Mouse (Mus musculus) forebrain, embryonic 11.5 days (tissue): ENCODE measurements around the gene Gm20532. TPM values are rescaled to one million over a fixed set of nuclear protein-coding genes. Genes with fewer than 3 reads are reported as not detected.

ENCODE experiments used
- ATAC-seq: fragments of 200-750 bp; cut with Nextera tagmentation; replicated peaks from 2 replicates; pipeline ENCODE4 v1.8.0; 2017; ENCODE audit warnings: moderate TSS enrichment; ENCODE audit not compliant: low FRiP score
- DNase-seq: peaks from one replicate; pipeline ENCODE4 v3.0.0-alpha.2; 2017; ENCODE audit warnings: low spot score
- H3K27ac ChIP-seq: fragments of 300-500 bp; sonication (generic); 2 replicates; pipeline ENCODE4 v1.5.1; 2014; ENCODE audit warnings: low read depth, low read length
- H3K27me3 ChIP-seq: fragments of 300-500 bp; sonication (generic); 2 replicates; pipeline ENCODE4 v1.6.1; 2014; ENCODE audit warnings: mild to moderate bottlenecking, low read length, mixed read lengths; ENCODE audit not compliant: control insufficient read depth, insufficient read depth
- H3K36me3 ChIP-seq: fragments of 300-500 bp; sonication (generic); 2 replicates; pipeline ENCODE4 v1.6.1; 2014; ENCODE audit warnings: mild to moderate bottlenecking, low read length, moderate library complexity, mixed read lengths; ENCODE audit not compliant: control insufficient read depth, insufficient read depth
- H3K4me1 ChIP-seq: fragments of 300-500 bp; sonication (generic); replicated peaks from 2 replicates; pipeline ENCODE4 v1.6.1; 2014; ENCODE audit warnings: low read length, mixed read lengths; ENCODE audit not compliant: control insufficient read depth, insufficient read depth
- H3K4me2 ChIP-seq: fragments of 300-500 bp; sonication (generic); 2 replicates; pipeline ENCODE4 v1.6.1; 2014; ENCODE audit warnings: low read depth, mild to moderate bottlenecking, low read length, moderate library complexity, mixed read lengths; ENCODE audit not compliant: severe bottlenecking
- H3K4me3 ChIP-seq: fragments of 300-500 bp; sonication (generic); 2 replicates; pipeline ENCODE4 v1.5.1; 2014; ENCODE audit warnings: low read depth, low read length
- H3K9ac ChIP-seq: fragments of 300-500 bp; sonication (generic); 2 replicates; pipeline ENCODE4 v1.6.1; 2014; ENCODE audit warnings: low read length
- H3K9me3 ChIP-seq: fragments of 300-500 bp; sonication (generic); 2 replicates; pipeline ENCODE4 v1.6.1; 2016; ENCODE audit warnings: low read length, mixed read lengths; ENCODE audit not compliant: control insufficient read depth
- WGBS: fragments of 180-500 bp; shearing (Covaris S2); extraction: QIAGEN DNeasy Blood & Tissue Kit; methylation state at CpG from one replicate; pipeline ENCODE4 v1.1.7; 2014; 5-methylcytosine and 5-hydroxymethylcytosine counted together
- polyA plus RNA-seq: library from polyadenylated mRNA; unstranded; fragments of >200 nt; fragmentation: Nextera tagmentation; extraction: Ambion mirVana; gene quantifications from 2 replicates; pipeline ENCODE4 v1.2.1, GENCODE M21; 2014

Gm20532 gene
- polyA plus RNA-seq, 1 experiment from 2014 or later: not detected

DNA sequence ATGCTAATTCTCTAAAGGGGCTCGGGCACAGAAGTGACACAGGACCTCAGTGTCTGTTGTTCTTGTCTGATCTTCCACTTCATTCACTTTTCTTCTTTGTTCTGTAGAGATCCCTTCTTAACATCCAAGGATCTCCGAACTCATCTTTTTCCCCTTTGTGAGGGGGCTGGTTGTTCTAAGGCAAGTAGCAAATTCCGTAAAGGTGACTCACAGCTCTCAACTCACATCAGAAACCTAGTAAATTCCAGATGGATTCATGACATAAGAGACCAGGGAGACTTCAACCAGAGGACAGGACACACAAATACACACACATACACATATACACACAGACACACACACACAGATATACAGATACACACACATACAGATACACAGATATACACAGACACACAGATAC is 24.1 kb downstream of the Gm20532 start:
- H3K4me2 ChIP-seq: no peak overlapping the region
- no peaks in the 10 kb centered on the region for H3K27me3 ChIP-seq
- H3K4me1 ChIP-seq: no peaks in the 10 kb centered on the region
- no peak overlapping the region for H3K27ac ChIP-seq
- 63% methylated on average over 3 of the region's 3 CpGs for WGBS
- no peak overlapping the region for H3K9ac ChIP-seq
- DNase-seq: no peak
- no peaks in the 10 kb centered on the region for H3K9me3 ChIP-seq
- H3K4me3 ChIP-seq: no peak overlapping the region
- H3K36me3 ChIP-seq: no peaks in the 10 kb centered on the region
- no peak for ATAC-seq

DNA sequence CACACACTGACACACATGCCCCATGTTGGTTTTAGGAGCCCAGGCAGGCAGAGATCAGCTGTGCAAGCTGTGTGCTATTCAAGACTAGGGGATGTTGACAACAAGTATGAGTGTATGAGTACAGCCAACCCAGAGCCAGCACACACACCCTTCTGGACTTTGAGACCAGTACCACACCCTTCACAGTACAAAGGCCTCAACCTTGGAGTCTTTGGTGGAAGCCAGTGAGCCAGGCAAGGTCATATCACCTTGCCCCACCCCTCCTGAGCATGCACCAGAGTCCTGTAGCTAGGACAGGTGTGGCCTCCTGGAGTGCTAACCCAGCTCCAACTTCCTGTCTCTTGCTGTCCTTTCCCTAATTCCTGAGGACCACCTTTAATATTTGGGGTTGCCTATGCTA is 24.6 kb downstream of the Gm20532 start:
- no peaks in the 10 kb centered on the region for H3K9me3 ChIP-seq
- H3K9ac ChIP-seq: no peak overlapping the region
- no peak for ATAC-seq
- no peak overlapping the region for H3K4me3 ChIP-seq
- no peak for DNase-seq
- no peaks in the 10 kb centered on the region for H3K27me3 ChIP-seq
- H3K27ac ChIP-seq: no peak overlapping the region
- no peaks in the 10 kb centered on the region for H3K4me1 ChIP-seq
- no peak overlapping the region for H3K4me2 ChIP-seq
- H3K36me3 ChIP-seq: no peaks in the 10 kb centered on the region

DNA sequence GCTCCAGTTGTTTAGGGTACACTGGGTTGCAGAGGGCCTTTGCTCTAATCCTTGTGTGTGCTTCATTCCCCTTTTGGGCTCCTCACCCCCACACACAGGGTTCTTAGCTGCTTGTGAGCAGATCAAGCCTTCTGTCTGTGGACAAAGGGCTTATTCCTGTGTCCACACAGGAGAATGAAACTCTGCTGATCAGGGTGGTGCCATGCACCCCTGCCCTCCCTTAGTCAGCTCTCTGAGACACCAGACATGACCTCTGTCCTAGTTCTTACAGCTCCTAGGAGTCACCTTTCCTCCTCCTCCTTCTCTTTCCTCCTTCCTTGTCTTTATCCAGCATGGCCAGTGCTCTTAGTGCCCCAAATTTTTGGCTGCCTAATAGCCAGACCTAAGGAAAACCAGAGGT is 25.5 kb downstream of the Gm20532 start:
- H3K4me2 ChIP-seq: no peak overlapping the region
- H3K36me3 ChIP-seq: no peaks in the 10 kb centered on the region
- no peak overlapping the region for H3K9ac ChIP-seq
- H3K4me1 ChIP-seq: no peaks in the 10 kb centered on the region
- no peak for DNase-seq
- H3K4me3 ChIP-seq: no peak overlapping the region
- no peaks in the 10 kb centered on the region for H3K9me3 ChIP-seq
- no peaks in the 10 kb centered on the region for H3K27me3 ChIP-seq
- ATAC-seq: no peak
- H3K27ac ChIP-seq: no peak overlapping the region

DNA sequence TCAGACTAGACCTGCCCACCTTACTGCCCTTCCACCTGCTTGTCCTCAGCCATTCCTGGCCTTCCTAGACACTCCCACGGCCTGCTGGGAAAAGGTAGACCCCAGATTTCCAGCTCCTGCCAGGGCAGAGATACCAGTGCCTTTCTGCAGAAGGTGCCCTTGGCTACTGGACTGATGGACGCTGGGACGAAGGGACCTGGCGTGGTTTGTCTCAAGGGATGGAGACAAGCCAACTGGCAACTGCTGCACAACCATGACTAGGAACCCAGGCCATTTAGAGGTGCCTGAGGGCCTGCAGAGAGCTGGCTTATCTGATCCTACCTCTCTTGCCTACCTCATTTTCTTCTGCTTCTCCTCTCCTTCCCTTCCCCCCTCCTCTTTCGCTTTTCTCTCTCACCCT is 28.5 kb downstream of the Gm20532 start:
- H3K4me3 ChIP-seq: no peak overlapping the region
- WGBS: 83% methylated on average over 5 of the region's 5 CpGs
- H3K27me3 ChIP-seq: no peaks in the 10 kb centered on the region
- H3K36me3 ChIP-seq: no peaks in the 10 kb centered on the region
- DNase-seq (no peak), ATAC-seq (no peak)
- no peaks in the 10 kb centered on the region for H3K4me1 ChIP-seq
- H3K4me2 ChIP-seq: no peak overlapping the region
- H3K9ac ChIP-seq: no peak overlapping the region
- H3K9me3 ChIP-seq: no peaks in the 10 kb centered on the region
- no peak overlapping the region for H3K27ac ChIP-seq

DNA sequence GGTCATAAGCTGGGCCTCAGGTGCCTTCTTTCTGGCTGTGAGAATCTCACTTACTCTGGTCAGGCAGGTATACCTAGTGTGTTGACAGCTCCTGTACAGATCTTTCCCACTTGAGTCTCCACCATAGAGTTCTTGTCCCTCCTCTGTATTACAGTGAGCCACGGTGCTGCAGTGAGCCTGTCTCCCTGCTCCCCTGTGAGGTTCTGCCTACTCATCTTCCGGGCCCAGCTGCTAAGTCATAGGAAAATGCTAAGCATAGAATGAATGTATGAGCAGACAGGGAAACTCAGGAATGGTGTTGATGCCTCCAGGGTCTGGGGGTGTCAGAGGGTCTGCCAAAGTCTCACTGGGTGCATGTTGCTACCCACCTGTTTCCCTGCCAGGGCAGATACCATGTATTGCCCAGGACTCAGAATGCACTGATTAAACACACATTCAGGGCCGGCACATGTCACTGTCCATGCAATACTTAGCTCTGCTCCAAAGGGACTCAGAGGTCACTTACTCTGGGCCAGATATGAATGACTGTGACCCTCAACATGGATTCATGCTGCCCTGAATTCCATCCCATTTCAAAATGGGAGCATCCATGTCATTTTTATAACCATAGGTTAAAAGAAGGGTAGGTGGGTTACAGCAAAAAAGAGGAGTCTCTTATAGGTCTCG is 29.2 kb downstream of the Gm20532 start:
- no peak overlapping the region for H3K9ac ChIP-seq
- WGBS: 85% methylated on average over 4 of the region's 4 CpGs
- no peak overlapping the region for H3K4me2 ChIP-seq
- H3K4me1 ChIP-seq: no peaks in the 10 kb centered on the region
- no peak for ATAC-seq
- H3K4me3 ChIP-seq: no peak overlapping the region
- DNase-seq: no peak
- no peaks in the 10 kb centered on the region for H3K36me3 ChIP-seq
- H3K9me3 ChIP-seq: no peaks in the 10 kb centered on the region
- no peak overlapping the region for H3K27ac ChIP-seq
- H3K27me3 ChIP-seq: no peaks in the 10 kb centered on the region

DNA sequence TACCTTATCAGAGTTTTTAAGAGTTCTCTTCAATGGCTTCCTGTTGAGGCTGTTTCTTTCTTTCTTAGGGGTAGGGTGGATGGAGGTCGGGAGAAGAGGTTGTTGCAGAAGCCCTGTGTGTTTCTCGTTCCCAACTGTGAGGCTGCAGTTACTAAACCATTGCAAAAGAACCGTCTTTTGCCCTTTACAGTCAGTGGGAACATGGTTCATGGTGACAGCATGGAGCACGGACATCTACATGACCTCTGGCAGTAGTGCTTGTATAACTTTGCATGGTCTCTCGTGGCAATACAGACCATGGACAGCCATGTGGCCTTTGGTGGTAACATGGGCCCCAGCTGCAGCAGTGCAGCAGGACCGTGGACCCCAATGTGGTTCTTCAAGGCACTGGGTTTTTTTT is 30.9 kb downstream of the Gm20532 start:
- H3K4me3 ChIP-seq: no peak overlapping the region
- no peaks in the 10 kb centered on the region for H3K36me3 ChIP-seq
- H3K27me3 ChIP-seq: no peaks in the 10 kb centered on the region
- no peak overlapping the region for H3K9ac ChIP-seq
- no peak for ATAC-seq
- no peaks in the 10 kb centered on the region for H3K4me1 ChIP-seq
- H3K4me2 ChIP-seq: no peak overlapping the region
- DNase-seq: no peak
- WGBS: 80% methylated on average over 6 of the region's 6 CpGs
- H3K27ac ChIP-seq: no peak overlapping the region
- no peaks in the 10 kb centered on the region for H3K9me3 ChIP-seq

DNA sequence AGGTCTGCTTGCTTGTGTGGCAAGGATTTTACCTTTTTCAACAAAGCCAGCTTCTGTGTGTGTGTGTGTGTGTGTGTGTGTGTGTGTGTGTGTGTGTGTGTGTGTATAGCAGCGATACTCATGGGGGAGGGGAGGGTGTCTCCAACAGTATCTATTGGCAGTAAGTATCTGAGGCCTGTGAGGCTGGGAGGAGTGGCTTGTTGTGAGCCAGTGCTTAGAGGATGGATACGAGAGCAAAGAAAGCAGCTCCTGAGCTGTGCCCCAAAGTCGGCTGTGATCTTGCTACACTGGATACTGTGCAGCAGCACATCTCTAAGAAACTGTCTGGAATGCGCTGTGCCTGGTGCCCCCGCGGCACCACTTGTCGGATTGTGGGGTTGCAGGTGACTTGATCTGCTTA is 31.5 kb downstream of the Gm20532 start:
- Histone ChIP-seq H3K4me3 (no peak overlapping the region), H3K4me1 (no peaks in the 10 kb centered on the region), H3K9ac (no peak overlapping the region), H3K27ac (no peak overlapping the region), H3K4me2 (no peak overlapping the region), H3K27me3 (no peaks in the 10 kb centered on the region), H3K9me3 (no peaks in the 10 kb centered on the region), H3K36me3 (no peaks in the 10 kb centered on the region)
- ATAC-seq (no peak), DNase-seq (no peak)
- whole genome bisulfite sequencing: 61% methylated on average over 7 of the region's 7 CpGs

DNA sequence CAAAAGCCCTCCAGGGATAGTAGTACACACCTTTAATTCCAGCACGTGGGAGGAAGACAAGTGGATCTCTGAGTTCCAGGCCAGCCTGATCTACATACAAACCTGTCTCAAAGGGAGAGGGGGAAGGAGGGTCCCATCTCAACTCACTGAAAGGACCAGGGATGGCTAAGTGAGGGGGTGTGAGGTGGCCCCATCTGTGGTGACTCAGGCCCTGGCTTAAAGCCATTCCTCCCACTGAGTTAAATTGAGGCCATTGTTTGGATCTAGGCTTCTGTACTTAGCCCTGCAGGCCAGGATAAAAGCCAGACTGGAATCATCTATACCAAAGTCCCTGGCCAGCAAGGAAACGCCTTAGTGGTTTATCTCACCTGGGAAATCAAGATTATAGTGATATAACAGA is 34.8 kb downstream of the Gm20532 start:
- no peak overlapping the region for H3K27ac ChIP-seq
- no peaks in the 10 kb centered on the region for H3K27me3 ChIP-seq
- ATAC-seq (no peak), DNase-seq (no peak)
- no peaks in the 10 kb centered on the region for H3K4me1 ChIP-seq
- no peak overlapping the region for H3K9ac ChIP-seq
- no peak overlapping the region for H3K4me3 ChIP-seq
- 62% methylated on average over 2 of the region's 2 CpGs for WGBS
- H3K4me2 ChIP-seq: no peak overlapping the region
- no peaks in the 10 kb centered on the region for H3K9me3 ChIP-seq
- H3K36me3 ChIP-seq: no peaks in the 10 kb centered on the region

DNA sequence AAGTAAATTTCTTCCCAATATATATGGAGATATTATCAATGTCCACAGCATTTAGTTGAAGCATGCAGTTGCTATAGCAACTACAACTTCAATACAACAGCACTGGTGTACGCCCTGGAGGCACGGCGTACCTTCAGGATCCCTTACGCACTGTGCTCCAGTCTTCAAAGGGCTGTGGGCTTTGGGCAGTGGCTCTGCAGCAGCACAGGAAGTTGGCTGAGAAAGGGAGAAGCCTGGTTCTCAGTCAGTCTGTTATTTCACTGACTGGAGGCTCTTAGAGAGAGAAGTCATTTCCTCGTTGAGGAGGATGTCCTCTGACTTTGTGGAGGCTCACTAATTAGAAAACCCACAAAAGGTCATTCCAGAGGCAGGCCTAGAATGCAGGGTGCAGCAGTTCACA is 36.5 kb downstream of the Gm20532 start:
- no peaks in the 10 kb centered on the region for H3K27me3 ChIP-seq
- no peak overlapping the region for H3K4me3 ChIP-seq
- 0 out of 2 replicates have a peak, but pooled peaks cover 2% of the 10 kb centered on the region for H3K4me1 ChIP-seq
- no peak overlapping the region for H3K9ac ChIP-seq
- H3K27ac ChIP-seq: no peak overlapping the region
- H3K36me3 ChIP-seq: no peaks in the 10 kb centered on the region
- no peak overlapping the region for H3K4me2 ChIP-seq
- DNase-seq (no peak), ATAC-seq (no peak)
- no peaks in the 10 kb centered on the region for H3K9me3 ChIP-seq
- WGBS: 71% methylated on average over 5 of the region's 5 CpGs
